Mouse (Mus musculus) lung, embryonic 14.5 days (tissue): ENCODE measurements at regions not wholly inside any gene's neighbourhood (a gene's known extent, or its start where the extent isn't known, plus 50 kb on each side); places are given as distances from the start of the nearest gene placed in this dataset.
"Not testable (repeated sequence)": the region's sequence is repeated elsewhere in the genome, so short reads cannot be mapped to it uniquely, and the experiment has no call there.

Experiments
- ATAC-seq: fragments of 200-750 bp; cut with Nextera tagmentation; 2 replicates; pipeline ENCODE4 v1.8.0; 2017; ENCODE audit warnings: mild to moderate bottlenecking, moderate TSS enrichment, moderate library complexity; ENCODE audit not compliant: insufficient read depth
- DNase-seq: peaks from one replicate; pipeline ENCODE4 v3.0.0-alpha.2; 2015
- H3K27ac ChIP-seq: fragments of 300-500 bp; sonication (generic); 2 replicates; pipeline ENCODE4 v1.5.1; 2014; ENCODE audit warnings: low read depth, mild to moderate bottlenecking, moderate library complexity
- H3K27me3 ChIP-seq: fragments of 300-500 bp; sonication (generic); 2 replicates; pipeline ENCODE4 v1.6.1; 2014; ENCODE audit warnings: low read length, control low read depth; ENCODE audit not compliant: insufficient read depth
- H3K36me3 ChIP-seq: fragments of 300-500 bp; sonication (generic); 2 replicates; pipeline ENCODE4 v1.6.1; 2014; ENCODE audit warnings: control low read depth; ENCODE audit not compliant: insufficient read depth
- H3K4me1 ChIP-seq: fragments of 300-500 bp; sonication (generic); 2 replicates; pipeline ENCODE4 v1.6.1; 2014; ENCODE audit warnings: antibody characterized with exemption, control low read depth; ENCODE audit not compliant: insufficient read depth
- H3K4me2 ChIP-seq: fragments of 300-500 bp; sonication (generic); 2 replicates; pipeline ENCODE4 v1.6.1; 2014; ENCODE audit warnings: mild to moderate bottlenecking
- H3K4me3 ChIP-seq: fragments of 300-500 bp; sonication (generic); 2 replicates; pipeline ENCODE4 v1.5.1; 2014; ENCODE audit warnings: low read depth, low read length
- H3K9ac ChIP-seq: fragments of 300-500 bp; sonication (generic); 2 replicates; pipeline ENCODE4 v1.6.1; 2014
- H3K9me3 ChIP-seq: fragments of 300-500 bp; sonication (generic); 2 replicates; pipeline ENCODE4 v1.6.1; 2016; ENCODE audit warnings: low read depth, low read length, control low read depth
- CTCF ChIP-seq: IDR thresholded peaks from 2 replicates; pipeline ENCODE4 v1.5.1; 2016; ENCODE audit warnings: antibody characterized with exemption, low read depth
- WGBS: fragments of 180-500 bp; shearing (Covaris S2); extraction: QIAGEN DNeasy Blood & Tissue Kit; methylation state at CpG from one replicate; pipeline ENCODE4 v1.1.7; 2014; 5-methylcytosine and 5-hydroxymethylcytosine counted together

- DNase-seq (no peak), ATAC-seq (no peak)
- Histone ChIP-seq H3K27ac (no peak overlapping the region), H3K4me2 (no peak overlapping the region), H3K9ac (no peak overlapping the region), H3K9me3 (no peaks in the 10 kb centered on the region), H3K27me3 (no peaks in the 10 kb centered on the region), H3K36me3 (no peaks in the 10 kb centered on the region), H3K4me1 (no peaks in the 10 kb centered on the region), H3K4me3 (no peak overlapping the region)
- WGBS: 80% methylated on average over 1 of the region's 1 CpGs
- TF ChIP-seq CTCF: no peak
These were observed 398.4 kb upstream of the Gm10801 start for GRCm38 (mm10) chr2:98263641-98264040.

- ATAC-seq (no peak), DNase-seq (no peak)
- no peaks in the 10 kb centered on the region for H3K4me1 ChIP-seq
- no peak overlapping the region for H3K9ac ChIP-seq
- H3K36me3 ChIP-seq: no peaks in the 10 kb centered on the region
- H3K27ac ChIP-seq: no peak overlapping the region
- H3K9me3 ChIP-seq: no peaks in the 10 kb centered on the region
- no peak for TF ChIP-seq CTCF
- H3K27me3 ChIP-seq: no peaks in the 10 kb centered on the region
- H3K4me3 ChIP-seq: no peak overlapping the region
- 12% methylated on average over 1 of the region's 1 CpGs for WGBS
- no peak overlapping the region for H3K4me2 ChIP-seq
These were observed 392.5 kb upstream of the Gm10801 start for GRCm38 (mm10) chr2:98269562-98269961.

- Histone ChIP-seq H3K4me1 (no peaks in the 10 kb centered on the region), H3K36me3 (no peaks in the 10 kb centered on the region), H3K4me3 (no peak overlapping the region), H3K27ac (no peak overlapping the region), H3K9ac (no peak overlapping the region), H3K4me2 (no peak overlapping the region), H3K9me3 (no peaks in the 10 kb centered on the region), H3K27me3 (no peaks in the 10 kb centered on the region)
- TF ChIP-seq CTCF: no peak
- WGBS: 81% methylated on average over 3 of the region's 3 CpGs
- ATAC-seq (no peak), DNase-seq (no peak)
These were observed 375.2 kb upstream of the Gm10801 start for GRCm38 (mm10) chr2:98286796-98287352.

DNA sequence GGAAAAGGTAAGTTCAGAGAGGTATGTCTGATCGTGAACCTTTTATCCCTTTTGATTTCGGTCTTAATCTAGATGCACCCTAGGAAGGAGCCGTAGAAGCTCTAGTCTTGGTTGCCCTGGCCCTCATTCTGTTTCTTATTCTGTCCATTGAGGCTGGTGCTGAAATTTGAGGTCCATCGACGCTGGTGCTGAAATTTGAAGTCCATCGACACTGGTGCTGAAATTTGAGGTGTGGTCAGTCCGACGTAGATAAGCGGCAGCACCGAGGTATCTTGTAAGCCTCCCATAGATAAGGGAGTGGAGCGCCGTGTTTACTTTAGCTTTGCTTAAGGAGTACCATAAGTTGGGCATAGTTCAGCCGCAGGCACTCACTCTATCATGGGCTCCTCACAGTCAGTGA lies 332.0 kb upstream of the Gm10801 start:
- not testable (repeated sequence) for H3K36me3 ChIP-seq, H3K9me3 ChIP-seq, H3K4me2 ChIP-seq, H3K27ac ChIP-seq, H3K27me3 ChIP-seq, ATAC-seq, H3K4me1 ChIP-seq, H3K4me3 ChIP-seq, H3K9ac ChIP-seq
- 80% methylated on average over 13 of the region's 13 CpGs for WGBS
- peak; percentile 8 for DNase-seq

DNA sequence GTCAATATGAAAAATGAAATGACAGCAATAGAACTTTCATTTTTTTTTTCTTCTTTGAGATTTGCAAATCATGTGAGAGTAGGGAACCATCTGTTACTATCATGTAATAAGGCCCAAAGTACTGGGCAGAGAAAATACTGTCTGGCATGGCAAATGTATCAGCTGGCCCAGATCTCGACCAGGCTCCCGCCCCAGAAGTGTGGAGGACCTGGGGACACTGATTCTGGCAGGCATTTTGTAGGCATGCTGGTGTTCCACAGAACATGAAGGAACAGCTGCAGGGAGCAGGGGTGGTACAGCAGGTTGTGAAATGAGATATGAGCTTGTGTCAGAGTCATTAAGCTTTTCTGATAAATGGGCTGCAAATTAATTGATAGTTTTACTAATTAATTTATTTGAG lies 307.8 kb upstream of the Gm10801 start:
- ATAC-seq (no peak), DNase-seq (no peak)
- Histone ChIP-seq H3K36me3 (no peaks in the 10 kb centered on the region), H3K9me3 (no peaks in the 10 kb centered on the region), H3K4me2 (no peak overlapping the region), H3K27me3 (no peaks in the 10 kb centered on the region), H3K9ac (no peak overlapping the region), H3K4me1 (no peaks in the 10 kb centered on the region), H3K27ac (no peak overlapping the region), H3K4me3 (no peak overlapping the region)
- no peak for TF ChIP-seq CTCF
- WGBS: 59% methylated on average over 2 of the region's 2 CpGs

DNA sequence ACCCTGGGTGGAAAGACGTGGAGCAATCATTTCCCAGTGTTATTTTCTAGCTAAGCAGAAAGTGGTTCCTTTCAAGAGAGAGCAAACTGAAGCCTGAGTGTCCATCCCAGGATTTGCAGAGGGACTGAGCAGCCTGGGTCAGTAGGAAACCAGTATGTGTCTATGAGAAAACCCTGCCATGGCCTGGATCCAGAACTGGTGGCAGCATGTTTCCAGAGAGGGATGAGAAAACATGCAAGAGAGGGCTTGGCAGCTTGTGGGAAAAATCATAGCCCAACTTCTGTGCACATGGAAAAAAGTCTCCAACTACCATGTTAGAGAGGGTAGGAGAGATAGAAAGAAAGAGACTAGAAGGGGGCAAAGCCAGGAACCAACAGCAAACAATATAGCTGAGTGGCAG lies 282.8 kb upstream of the Gm10801 start:
- Histone ChIP-seq H3K4me2 (no peak overlapping the region), H3K27ac (no peak overlapping the region), H3K9me3 (no peaks in the 10 kb centered on the region), H3K36me3 (no peaks in the 10 kb centered on the region), H3K9ac (no peak overlapping the region), H3K27me3 (no peaks in the 10 kb centered on the region), H3K4me1 (no peaks in the 10 kb centered on the region), H3K4me3 (no peak overlapping the region)
- 60% methylated on average over 1 of the region's 1 CpGs for WGBS
- DNase-seq (no peak), ATAC-seq (no peak)
- no peak for TF ChIP-seq CTCF
